ENCODE assay signal across 30 mouse cellular contexts in genomic region chr10:110398643-110399042, GRCm38 (mm10). TPM values are rescaled to one million over a fixed set of nuclear protein-coding genes. Genes with fewer than 3 reads are reported as not detected.
DNase-seq lines count a peak whose midpoint lies in the region; ATAC-seq and TF ChIP-seq lines count a peak whose summit lies in the region.
"Had no signal": no experiment of that assay in that cellular context is flagged by ENCODE, and none has a peak within 500 bp of the region (broad histone marks: within the 10 kb centered on the region; RNA-seq: fewer than 3 reads in every experiment).

No protein-coding gene starts in this region.

- DNase-seq in frontal cortex, postnatal 36 days (ENCODE audit: low spot score in 2 of 2), result no peak
- no peak for DNase-seq in left cerebral cortex, adult 2 months (ENCODE audit: extremely low spot score in 1 of 2, low spot score in 2 of 2)
- DNase-seq in left cerebral cortex, adult 8-10 months (ENCODE audit: low spot score in 2 of 2), result no peak
- DNase-seq in 3T3-L1 (ENCODE audit: low read depth, low spot score), result peak; percentile 13
- DNase-seq: adrenal gland, postnatal 10 days; adrenal gland, postnatal 36 days; B cell, adult 2 months; cerebellum, adult 11 months; cerebellum, adult 2 months; cerebellum, adult 9-11 months; cerebellum, postnatal 25 days; forebrain, postnatal 0 days; gastrocnemius, postnatal 25 days; heart, adult 18-20 months; heart, postnatal 14 days; heart, postnatal 4 days had no signal

- WGBS in neural tube, embryonic 15.5 days, result 89% methylated on average over 3 of the region's 3 CpGs

- no peak for TF ChIP-seq CTCF in left cerebral cortex, adult 2 months (IDR thresholded peaks at IDR 0.05)

- no peaks in the 10 kb centered on the region for H3K36me3 ChIP-seq in neural tube, embryonic 15.5 days
- H3K36me3 ChIP-seq: embryonic facial prominence, embryonic 12.5 days; embryonic facial prominence, embryonic 15.5 days; G1E; heart, embryonic 10.5 days; heart, embryonic 13.5 days had no signal

- H3K4me1 ChIP-seq in neural tube, embryonic 15.5 days, result no peaks in the 10 kb centered on the region
- H3K4me1 ChIP-seq: embryonic facial prominence, embryonic 12.5 days; embryonic facial prominence, embryonic 15.5 days; heart, embryonic 10.5 days had no signal

- H3K9me3 ChIP-seq in neural tube, embryonic 15.5 days (replicated peaks), result no peaks in the 10 kb centered on the region
- H3K9me3 ChIP-seq: embryonic facial prominence, embryonic 12.5 days; embryonic facial prominence, embryonic 15.5 days; heart, embryonic 10.5 days; heart, embryonic 13.5 days had no signal

- H3K27ac ChIP-seq in left cerebral cortex, adult 2 months, result peak overlapping the region; percentile 64; the same call in 1 of the 2 replicates
- no peak overlapping the region for H3K27ac ChIP-seq in neural tube, embryonic 15.5 days (replicated peaks)
- H3K27ac ChIP-seq: embryonic facial prominence, embryonic 12.5 days; embryonic facial prominence, embryonic 15.5 days; heart, embryonic 10.5 days; heart, embryonic 13.5 days; hindbrain, embryonic 14.5 days; hindbrain, postnatal 0 days had no signal

- H3K4me2 ChIP-seq in neural tube, embryonic 15.5 days, result no peak overlapping the region
- H3K4me2 ChIP-seq: embryonic facial prominence, embryonic 12.5 days; embryonic facial prominence, embryonic 15.5 days; heart, embryonic 13.5 days; hindbrain, embryonic 14.5 days had no signal

- H3K4me3 ChIP-seq in left cerebral cortex, adult 2 months, result no peak overlapping the region
- H3K4me3 ChIP-seq in neural tube, embryonic 15.5 days (replicated peaks), result no peak overlapping the region
- H3K4me3 ChIP-seq: embryonic facial prominence, embryonic 12.5 days; embryonic facial prominence, embryonic 15.5 days; heart, embryonic 10.5 days; heart, embryonic 13.5 days had no signal

- ATAC-seq in frontal cortex, adult (ENCODE audit: low TSS enrichment), result peak; percentile 65
- no peak for ATAC-seq in neural tube, embryonic 15.5 days (ENCODE audit: low FRiP score)
- ATAC-seq: forebrain, embryonic 14.5 days; forebrain, postnatal 0 days; hindbrain, postnatal 0 days; inflammation-experienced regulatory T-cells, adult 6 months; Patski had no signal

- no peaks in the 10 kb centered on the region for H3K27me3 ChIP-seq in neural tube, embryonic 15.5 days (replicated peaks)
- H3K27me3 ChIP-seq: CH12.LX; embryonic facial prominence, embryonic 12.5 days; embryonic facial prominence, embryonic 15.5 days; heart, embryonic 13.5 days had no signal

- H3K9ac ChIP-seq in neural tube, embryonic 15.5 days (replicated peaks), result no peak overlapping the region
- H3K9ac ChIP-seq: embryonic facial prominence, embryonic 12.5 days; embryonic facial prominence, embryonic 15.5 days; forebrain, postnatal 0 days; heart, embryonic 13.5 days; hindbrain, embryonic 14.5 days had no signal

- intact Hi-C loops in left cerebral cortex, adult 2 months (cut with DNase I), result loop anchor here (1.0 kb wide), 1 partner anchor 42 kb away; no protein-coding TSS in a partner anchor

RNA-seq across cellular contexts. Expression of gene Nav3, which starts 57.4 kb away (rescaled TPM):
- 100 to 1,000 TPM; 116 to 136 TPM for total RNA-seq in left cerebral cortex, adult 2 months (2021)
- 100 to 1,000 TPM in 3 of 4 experiments, 10 to 100 TPM in 1; 90.0 to 135 (median 112) TPM for total RNA-seq in left cerebral cortex, adult 8-10 months (2022)
- polyA plus RNA-seq in neural tube, embryonic 15.5 days (2015; fragmentation: Nextera tagmentation; extraction: Ambion mirVana), result 20.5 and 24.3 TPM in 2 replicates
- total RNA-seq: common myeloid progenitor, adult 5-6 weeks had no signal
- polyA plus RNA-seq: G1E had no signal
